Mouse (Mus musculus) limb, embryonic 12.5 days (tissue): ENCODE data around the gene Rab40c. TPM values are rescaled to one million over a fixed set of nuclear protein-coding genes. Genes with fewer than 3 reads are reported as not detected.

Experiments
- ATAC-seq: fragments of 200-750 bp; cut with Nextera tagmentation; 2 replicates; pipeline ENCODE4 v1.8.0; 2017; ENCODE audit warnings: low read depth, moderate TSS enrichment; ENCODE audit not compliant: insufficient number of reproducible peaks, insufficient read depth, low FRiP score, low TSS enrichment
- H3K27ac ChIP-seq: fragments of 300-500 bp; sonication (generic); 2 replicates; pipeline ENCODE4 v1.5.1; 2016; ENCODE audit warnings: mild to moderate bottlenecking, moderate library complexity
- H3K27me3 ChIP-seq: fragments of 300-500 bp; sonication (generic); 2 replicates; pipeline ENCODE4 v1.6.1; 2016; ENCODE audit warnings: mild to moderate bottlenecking, moderate library complexity
- H3K36me3 ChIP-seq: fragments of 300-500 bp; sonication (generic); 2 replicates; pipeline ENCODE4 v1.6.1; 2016; ENCODE audit warnings: mild to moderate bottlenecking, moderate library complexity
- H3K4me1 ChIP-seq: fragments of 300-500 bp; sonication (generic); replicated peaks from 2 replicates; pipeline ENCODE4 v1.6.1; 2016
- H3K4me2 ChIP-seq: fragments of 300-500 bp; sonication (generic); 2 replicates; pipeline ENCODE4 v1.6.1; 2016; ENCODE audit warnings: mild to moderate bottlenecking, moderate library complexity
- H3K4me3 ChIP-seq: fragments of 300-500 bp; sonication (generic); replicated peaks from 2 replicates; pipeline ENCODE4 v1.5.1; 2016; ENCODE audit warnings: mild to moderate bottlenecking
- H3K9ac ChIP-seq: fragments of 300-500 bp; sonication (generic); replicated peaks from 2 replicates; pipeline ENCODE4 v1.6.1; 2016; ENCODE audit warnings: mild to moderate bottlenecking, moderate library complexity
- H3K9me3 ChIP-seq: fragments of 300-500 bp; sonication (generic); 2 replicates; pipeline ENCODE4 v1.6.1; 2016; ENCODE audit warnings: mild to moderate bottlenecking, moderate library complexity
- WGBS: fragments of 180-500 bp; shearing (Covaris S2); methylation state at CpG from one replicate; pipeline ENCODE4 v1.1.7; 2016; 5-methylcytosine and 5-hydroxymethylcytosine counted together
- polyA plus RNA-seq: library from polyadenylated mRNA; unstranded; fragments of >200 nt; fragmentation: Nextera tagmentation; extraction: Ambion mirVana; gene quantifications from 2 replicates; pipeline ENCODE4 v1.2.1, GENCODE M21; 2016

Gene Rab40c
- polyA plus RNA-seq, 1 experiment from 2014 or later, result 35.7 TPM

DNA sequence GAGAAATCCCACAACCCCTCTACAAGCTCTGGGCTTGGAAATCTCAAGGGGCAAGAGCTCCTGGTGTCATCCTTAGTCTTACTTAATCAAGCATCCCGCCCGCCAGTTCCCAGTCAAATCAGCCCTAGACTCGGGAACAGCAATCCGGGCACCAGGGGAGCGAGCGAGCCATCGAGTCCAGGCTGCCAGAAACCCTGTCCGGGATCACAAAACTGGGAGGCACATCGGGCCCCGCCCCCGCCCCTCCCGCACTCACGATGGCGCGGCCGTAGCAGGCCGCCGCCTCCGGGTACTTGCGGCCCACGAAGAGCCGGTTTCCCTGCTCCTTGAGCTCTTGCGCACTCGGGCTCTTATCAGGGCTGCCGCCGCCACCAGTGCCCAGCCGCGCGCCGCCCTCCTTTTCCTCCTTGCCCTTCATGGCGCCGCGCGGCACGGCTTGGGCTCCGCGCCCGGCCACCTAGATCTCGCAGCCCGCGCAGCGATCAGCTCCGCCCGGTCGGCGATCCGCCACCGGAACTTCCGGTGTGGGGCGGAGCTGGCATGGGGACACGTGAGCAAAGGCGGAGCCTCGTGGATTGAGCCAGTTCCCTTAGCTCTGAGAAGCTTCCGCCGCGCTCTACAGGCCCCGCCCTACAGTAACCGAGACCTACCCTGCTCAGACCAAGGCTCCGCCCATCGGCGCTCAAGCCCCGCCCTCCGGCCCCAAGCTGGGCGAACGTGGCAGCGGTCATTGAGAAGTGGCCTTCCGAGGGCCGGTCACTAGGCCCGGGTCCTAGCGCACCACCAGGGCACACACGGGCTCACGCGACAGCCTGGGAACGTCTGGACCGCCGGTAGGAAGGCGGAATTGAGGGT lies 86.9 kb downstream of the Rab40c start:
- H3K27ac ChIP-seq, result peak overlapping the region; percentile 94
- H3K4me3 ChIP-seq, result peak overlapping the region; percentile 74
- peaks cover 49% of the 10 kb centered on the region for H3K36me3 ChIP-seq
- H3K9me3 ChIP-seq, result no peaks in the 10 kb centered on the region
- WGBS, result under 1% methylated on average over 76 of the region's 77 CpGs
- ATAC-seq, result peak; percentile 90
- peaks cover 68% of the 10 kb centered on the region for H3K4me1 ChIP-seq
- no peaks in the 10 kb centered on the region for H3K27me3 ChIP-seq
- peak overlapping the region; percentile 98 for H3K4me2 ChIP-seq
- H3K9ac ChIP-seq, result peak overlapping the region; percentile 83

Other genes with a start within 250 kb of the Rab40c start
- gene Gng13, start 202.6 kb downstream of the Rab40c start, polyA plus RNA-seq, result 0.74 and 1.3 TPM in 2 replicates
- 48.3 and 49.5 TPM in 2 replicates for gene Chtf18, start 192.3 kb downstream of the Rab40c start, polyA plus RNA-seq
- gene Rpusd1, start 192.1 kb downstream of the Rab40c start, polyA plus RNA-seq, result 21.6 and 22.4 TPM in 2 replicates
- gene Mslnl, start 183.7 kb downstream of the Rab40c start, polyA plus RNA-seq, result not detected in 2 replicates
- gene Msln, start 165.3 kb downstream of the Rab40c start, polyA plus RNA-seq, result 0.44 TPM in 1 of 2 replicates, not detected in the other
- gene Narfl, start 146.0 kb downstream of the Rab40c start, polyA plus RNA-seq, result 24.9 TPM in 2 replicates
- gene Haghl, start 134.1 kb downstream of the Rab40c start, polyA plus RNA-seq, result 89.8 and 97.7 TPM in 2 replicates
- 0.13 and 0.39 TPM in 2 replicates for gene Ccdc78, start 133.1 kb downstream of the Rab40c start, polyA plus RNA-seq
- gene Fam173a, start 126.8 kb downstream of the Rab40c start, polyA plus RNA-seq, result 68.3 and 71.7 TPM in 2 replicates
- gene AC134908.4, start 124.1 kb downstream of the Rab40c start, polyA plus RNA-seq, result 0.49 TPM in 1 of 2 replicates, not detected in the other
- 50.5 and 52.1 TPM in 2 replicates for gene Metrn, start 122.6 kb downstream of the Rab40c start, polyA plus RNA-seq
- 2.2 and 2.4 TPM in 2 replicates for gene Fbxl16, start 110.6 kb downstream of the Rab40c start, polyA plus RNA-seq
- 28.4 and 30.9 TPM in 2 replicates for gene Wdr24, start 96.1 kb downstream of the Rab40c start, polyA plus RNA-seq
- 56.4 and 63.4 TPM in 2 replicates for gene Jmjd8, start 90.9 kb downstream of the Rab40c start, polyA plus RNA-seq
- 313 TPM in 2 replicates for gene Stub1, start 86.3 kb downstream of the Rab40c start, polyA plus RNA-seq
- 1.4 and 1.7 TPM in 2 replicates for gene Rhbdl1, start 82.4 kb downstream of the Rab40c start, polyA plus RNA-seq
- gene Gm20683, start 78.0 kb downstream of the Rab40c start, polyA plus RNA-seq, result 1.6 and 2.0 TPM in 2 replicates
- gene Rhot2, start 74.9 kb downstream of the Rab40c start, polyA plus RNA-seq, result 23.6 and 26.9 TPM in 2 replicates
- gene Wdr90, start 58.2 kb downstream of the Rab40c start, polyA plus RNA-seq, result 37.3 and 45.5 TPM in 2 replicates
- gene Mcrip2, start 51.0 kb downstream of the Rab40c start, polyA plus RNA-seq, result 8.5 and 9.9 TPM in 2 replicates
- gene Mettl26, start 44.7 kb downstream of the Rab40c start, polyA plus RNA-seq, result 56.1 and 60.1 TPM in 2 replicates
- 0.45 and 0.54 TPM in 2 replicates for gene Wfikkn1, start 38.9 kb downstream of the Rab40c start, polyA plus RNA-seq
- 47.3 and 52.4 TPM in 2 replicates for gene Pigq, start 25.2 kb upstream of the Rab40c start, polyA plus RNA-seq
- gene Nhlrc4, start 25.2 kb upstream of the Rab40c start, polyA plus RNA-seq, result 0.13 and 0.74 TPM in 2 replicates
- gene A930017K11Rik, start 32.8 kb upstream of the Rab40c start, polyA plus RNA-seq, result 0.10 and 0.27 TPM in 2 replicates
- gene Capn15, start 66.1 kb upstream of the Rab40c start, polyA plus RNA-seq, result 32.8 and 33.9 TPM in 2 replicates
- 25.0 and 26.9 TPM in 2 replicates for gene Rab11fip3, start 149.8 kb upstream of the Rab40c start, polyA plus RNA-seq
- gene Decr2, start 170.6 kb upstream of the Rab40c start, polyA plus RNA-seq, result 29.4 and 31.7 TPM in 2 replicates
- gene Nme4, start 175.9 kb upstream of the Rab40c start, polyA plus RNA-seq, result 124 and 132 TPM in 2 replicates
- gene Tmem8, start 193.6 kb upstream of the Rab40c start, polyA plus RNA-seq, result 0.55 and 0.87 TPM in 2 replicates
- 203 and 218 TPM in 2 replicates for gene Mrpl28, start 203.8 kb upstream of the Rab40c start, polyA plus RNA-seq
- 12.5 and 28.3 TPM in 2 replicates for gene Axin1, start 219.0 kb upstream of the Rab40c start, polyA plus RNA-seq